Mouse (Mus musculus): ENCODE measurements around the gene Elmo3. TPM values are rescaled to one million over a fixed set of nuclear protein-coding genes. Genes with fewer than 3 reads are reported as not detected.

Elmo3 gene
- total and polyA plus RNA-seq, 3 experiments = 0.72 to 1.4 (median 1.3) TPM

- Histone ChIP-seq H3K27ac (ENCODE audit: insufficient read depth, low read depth) (no peak overlapping the region), H3K27me3 (replicated peaks) (no peaks in the 10 kb centered on the region)
These were observed 24.8 kb upstream of the Elmo3 start for GRCm38 (mm10) chr8:105280567-105280966.

GRCm38 (mm10) chr8:105281821-105282220 is 23.6 kb upstream of the Elmo3 start:
- Histone ChIP-seq H3K27me3 (replicated peaks) (no peaks in the 10 kb centered on the region), H3K36me3 (replicated peaks in 1 of 2; ENCODE audit: control insufficient read depth in 1 of 2, insufficient read depth in 1 of 2, low read length in 1 of 2) (peaks cover 13 to 71% of the 10 kb centered on the region in 2 experiments), H3K27ac (ENCODE audit: insufficient read depth, low read depth) (no peak overlapping the region), H3K4me3 (replicated peaks in 1 of 3; ENCODE audit: low read depth in 2 of 3, low read length in 2 of 3, poor library complexity in 1 of 3) (no peak overlapping the region), H3K4me2 (ENCODE audit: insufficient read depth, low read depth, poor library complexity, severe bottlenecking) (no peak overlapping the region), H3K79me2 (replicated peaks; ENCODE audit: control insufficient read depth, extremely low read depth, insufficient read depth, poor library complexity, severe bottlenecking) (no peaks in the 10 kb centered on the region), H3K4me1 (ENCODE audit: control insufficient read depth in 1 of 2, insufficient read depth in 2 of 2) (peaks cover 2 to 6% of the 10 kb centered on the region in 2 experiments; a peak in 3 of 4 replicates), H3K9ac (ENCODE audit: insufficient read depth, low read depth) (no peak overlapping the region), H3K9me3 (replicated peaks; ENCODE audit: low read length) (no peaks in the 10 kb centered on the region)
- dilution Hi-C loops (cut with MboI; ENCODE audit: extremely low pct_ligation_motif_present, extremely low pct_unique_long_range_greater_than_20kb, low sequenced_read_pairs) = no loop called here
- no peak for DNase-seq (ENCODE audit: extremely low read depth)
- in situ Hi-C loops (cut with MboI; ENCODE audit: low pct_ligation_motif_present, low pct_unique_long_range_greater_than_20kb, low sequenced_read_pairs) = loop anchor here (10.0 kb wide), 1 partner anchor 157 kb away; no protein-coding TSS in a partner anchor
- TF ChIP-seq TBP (conservative IDR thresholded peaks at IDR 0.05; ENCODE audit: low read depth, low read length) = no peak
- no peak for TF ChIP-seq MAX (IDR thresholded peaks at IDR 0.05; ENCODE audit: low read length)
- TF ChIP-seq JUN (IDR thresholded peaks at IDR 0.05; ENCODE audit: insufficient read depth, low read depth, low read length) = no peak
- no peak for TF ChIP-seq POLR2AphosphoS2 (IDR thresholded peaks at IDR 0.05; ENCODE audit: low read depth, low read length)
- TF ChIP-seq ZMIZ1 (IDR thresholded peaks at IDR 0.05; ENCODE audit: low read depth, low read length) = no peak
- TF ChIP-seq MYC (IDR thresholded peaks at IDR 0.05; ENCODE audit: low read depth, low read length) = no peak
- TF ChIP-seq USF2 (conservative IDR thresholded peaks at IDR 0.05; ENCODE audit: low read depth, low read length) = no peak
- TF ChIP-seq NRF1 (IDR thresholded peaks at IDR 0.05; ENCODE audit: low read depth, low read length) = no peak
- no peak for TF ChIP-seq JUND (conservative IDR thresholded peaks at IDR 0.05; ENCODE audit: low read depth, low read length)
- no peak for TF ChIP-seq ELF1 (IDR thresholded peaks at IDR 0.05; ENCODE audit: low read depth, low read length)
- no peak for TF ChIP-seq MAZ (IDR thresholded peaks at IDR 0.05; ENCODE audit: low read depth, low read length)
- TF ChIP-seq CHD2 (IDR thresholded peaks at IDR 0.05; ENCODE audit: low read length) = no peak
- TF ChIP-seq EP300 (IDR thresholded peaks at IDR 0.05; ENCODE audit: low read length) = no peak
- no peak for TF ChIP-seq ZC3H11A (IDR thresholded peaks at IDR 0.05; ENCODE audit: low read depth, low read length)

More at GRCm38 (mm10) chr8:105280567-105280966, 24.8 kb upstream of the Elmo3 start:
- in situ Hi-C loops (cut with MboI; ENCODE audit: low pct_ligation_motif_present, low pct_unique_long_range_greater_than_20kb, low sequenced_read_pairs) (loop anchor here (10.0 kb wide), 1 partner anchor 156 kb away; no protein-coding TSS in a partner anchor), dilution Hi-C loops (cut with MboI; ENCODE audit: extremely low pct_ligation_motif_present, extremely low pct_unique_long_range_greater_than_20kb, low sequenced_read_pairs) (no loop called here)
- Histone ChIP-seq H3K4me1 (ENCODE audit: control insufficient read depth in 1 of 2, insufficient read depth in 2 of 2) (peaks cover 0 to 2% of the 10 kb centered on the region in 2 experiments; a peak in 1 of 4 replicates), H3K9ac (ENCODE audit: insufficient read depth, low read depth) (no peak overlapping the region), H3K36me3 (replicated peaks in 1 of 2; ENCODE audit: control insufficient read depth in 1 of 2, insufficient read depth in 1 of 2, low read length in 1 of 2) (peaks cover 13 to 67% of the 10 kb centered on the region in 2 experiments), H3K79me2 (replicated peaks; ENCODE audit: control insufficient read depth, extremely low read depth, insufficient read depth, poor library complexity, severe bottlenecking) (no peaks in the 10 kb centered on the region), H3K4me3 (replicated peaks in 1 of 3; ENCODE audit: low read depth in 2 of 3, low read length in 2 of 3, poor library complexity in 1 of 3) (no peak overlapping the region), H3K9me3 (replicated peaks; ENCODE audit: low read length) (no peaks in the 10 kb centered on the region), H3K4me2 (ENCODE audit: insufficient read depth, low read depth, poor library complexity, severe bottlenecking) (no peak overlapping the region)
- no peak for DNase-seq (ENCODE audit: extremely low read depth)
- no peak for TF ChIP-seq CTCF (conservative IDR thresholded peaks at IDR 0.05 in 1 of 2, IDR thresholded peaks at IDR 0.05 in 1 of 2; ENCODE audit: low read depth in 2 of 2, low read length in 2 of 2)
- no peak for TF ChIP-seq UBTF (IDR thresholded peaks at IDR 0.05; ENCODE audit: low read depth, low read length)
- no peak for TF ChIP-seq POLR2AphosphoS2 (IDR thresholded peaks at IDR 0.05; ENCODE audit: low read depth, low read length)
- no peak for TF ChIP-seq E2F4 (IDR thresholded peaks at IDR 0.05; ENCODE audit: insufficient replicate concordance, low read depth, low read length)
- TF ChIP-seq EP300 (IDR thresholded peaks at IDR 0.05; ENCODE audit: low read length) = no peak
- TF ChIP-seq CHD1 (IDR thresholded peaks at IDR 0.05; ENCODE audit: low read depth, low read length) = no peak
- TF ChIP-seq NELFE (IDR thresholded peaks at IDR 0.05; ENCODE audit: low read depth, low read length) = no peak
- TF ChIP-seq POLR2A (IDR thresholded peaks at IDR 0.05; ENCODE audit: low read depth, low read length) = no peak
- no peak for TF ChIP-seq ELF1 (IDR thresholded peaks at IDR 0.05; ENCODE audit: low read depth, low read length)

All from CH12.LX (cell line).